Mouse (Mus musculus) layer of hippocampus, postnatal 25 days (tissue): ENCODE data around the gene Cep97. TPM values are rescaled to one million over a fixed set of nuclear protein-coding genes. Genes with fewer than 3 reads are reported as not detected.
"Not testable (repeated sequence)": the region's sequence is repeated elsewhere in the genome, so short reads cannot be mapped to it uniquely, and the experiment has no call there.

ENCODE experiments used
- DNase-seq, 2 experiments: peaks; one replicate each; pipeline ENCODE4 v3.0.0; 2022; ENCODE audit warnings: mixed read lengths in 2 of 2, low spot score in 1 of 2; ENCODE audit errors: extremely low spot score in 1 of 2
- total RNA-seq, 2 experiments: library from RNA; stranded (reverse); gene quantifications; 2 replicates each; pipeline ENCODE4 v1.2.3; 2021

Gene Cep97
- 10 to 100 TPM; 13.4 to 14.2 TPM for total RNA-seq

GRCm38 (mm10) chr16:55934453-55935037 lies at the start of gene Cep97:
Gene Cep97, minus strand, starts transcription at chr16:55934855.
- DNase-seq = peak; percentile 76 to 84

DNA sequence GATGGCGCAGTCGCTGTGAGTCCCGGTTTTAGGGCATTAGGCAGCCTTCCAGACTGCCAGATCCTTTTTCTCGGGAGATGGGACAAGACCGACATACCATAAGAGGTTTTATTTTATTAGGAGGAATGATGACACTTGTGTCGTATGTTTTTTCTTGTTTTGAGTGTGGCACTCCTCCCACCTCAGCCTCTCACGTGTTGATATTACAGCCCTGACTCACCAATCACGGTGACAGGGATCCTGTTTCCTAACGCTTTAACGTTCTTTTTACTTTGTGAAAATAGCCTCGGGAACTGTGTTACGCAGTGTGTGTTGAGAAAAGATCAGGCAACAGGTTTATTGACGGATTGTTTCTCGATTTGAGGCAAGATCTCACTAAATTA lies 40.2 kb upstream of the Cep97 start:
- DNase-seq = no peak

- peak; percentile 73 to 74 for DNase-seq
Measured at GRCm38 (mm10) chr16:55974256-55974902, 39.7 kb upstream of the Cep97 start.

- DNase-seq = peak; percentile 98 to 99
Measured at GRCm38 (mm10) chr16:55973431-55974255, 39.0 kb upstream of the Cep97 start, which contains the start of gene Zbtb11. Gene Zbtb11, plus strand, starts transcription at chr16:55973883.

GRCm38 (mm10) chr16:55972626-55973201 lies 38.1 kb upstream of the Cep97 start:
- DNase-seq = no peak

GRCm38 (mm10) chr16:55971735-55972615 lies 37.3 kb upstream of the Cep97 start:
- no peak for DNase-seq

GRCm38 (mm10) chr16:55970416-55970815 lies 35.8 kb upstream of the Cep97 start:
- DNase-seq = no peak

DNA sequence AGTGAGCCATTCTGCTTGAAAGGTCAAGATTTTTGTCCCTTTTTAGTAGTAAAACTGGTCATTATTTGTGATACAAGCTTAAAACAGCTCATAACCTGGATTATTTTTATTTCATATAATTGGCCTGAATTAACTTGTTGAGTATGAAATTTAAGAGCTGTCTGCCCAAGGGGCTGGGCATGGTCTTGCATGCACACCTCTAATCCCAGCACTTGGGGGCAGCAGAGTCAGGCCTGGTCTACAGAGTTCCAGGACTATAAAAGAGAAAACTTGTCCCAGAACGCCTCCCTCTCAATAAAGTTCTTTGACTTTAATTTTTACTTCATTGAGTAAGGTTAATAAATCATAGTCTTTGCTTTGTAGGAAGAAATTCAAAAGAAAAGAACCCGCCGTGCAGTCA lies 34.5 kb upstream of the Cep97 start:
- peak in 1 of 2 experiments; percentile 27 for DNase-seq

GRCm38 (mm10) chr16:55967221-55967620 lies 32.6 kb upstream of the Cep97 start:
- DNase-seq = no peak

GRCm38 (mm10) chr16:55966212-55966871 lies 31.7 kb upstream of the Cep97 start, which contains the start of gene Rpl24:
Gene Rpl24, plus strand, starts transcription at chr16:55966275.
- peak; percentile 94 to 96 for DNase-seq

- peak in 1 of 2 experiments; percentile 44 for DNase-seq
Measured at GRCm38 (mm10) chr16:55964126-55964949, 29.7 kb upstream of the Cep97 start.

- not testable (repeated sequence) for DNase-seq
Measured at GRCm38 (mm10) chr16:55963068-55963467, 28.4 kb upstream of the Cep97 start.

- DNase-seq = not testable (repeated sequence)
Measured at GRCm38 (mm10) chr16:55954196-55954595, 19.5 kb upstream of the Cep97 start.

GRCm38 (mm10) chr16:55952771-55953170 lies 18.1 kb upstream of the Cep97 start:
- no peak for DNase-seq

DNA sequence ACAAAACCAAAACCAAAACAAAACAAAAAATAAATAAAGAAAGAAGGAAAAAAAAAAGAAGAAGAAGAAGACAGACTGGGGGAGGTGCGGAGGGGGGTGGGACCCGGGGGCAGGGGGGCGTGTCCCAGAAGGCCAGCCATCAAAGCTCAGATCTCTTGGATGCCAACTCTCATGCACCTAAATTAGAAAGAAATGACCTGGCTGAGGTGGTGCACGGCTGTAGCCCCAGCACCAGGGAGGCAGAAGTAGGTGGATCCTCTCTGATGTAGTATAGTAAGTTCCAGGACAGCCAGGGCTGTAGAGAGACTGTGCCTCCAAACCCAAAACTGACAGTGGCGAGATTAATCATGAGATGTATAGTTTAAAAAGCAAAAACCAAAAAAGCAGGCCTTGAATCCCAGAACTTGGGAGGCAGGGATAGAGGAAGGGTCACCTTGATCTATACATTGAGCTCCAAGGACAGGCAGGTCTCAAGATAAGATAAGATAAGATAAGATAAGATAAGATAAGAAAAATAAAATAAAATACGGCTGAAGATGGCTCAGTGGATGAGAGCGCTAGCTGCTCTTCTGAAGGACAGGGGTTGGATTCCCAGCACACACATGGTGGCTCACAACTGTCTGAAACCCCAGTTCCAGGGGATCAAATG lies 17.1 kb upstream of the Cep97 start:
- DNase-seq = no peak

GRCm38 (mm10) chr16:55950946-55951678 lies 16.5 kb upstream of the Cep97 start:
- DNase-seq = peak; percentile 55 to 89

- no peak for DNase-seq
Measured at GRCm38 (mm10) chr16:55950462-55950861, 15.8 kb upstream of the Cep97 start.
